Comparison of ENCODE assay signal across 38 mouse cellular contexts in genomic region chr16:20359643-20360295, GRCm38 (mm10). TPM values are rescaled to one million over a fixed set of nuclear protein-coding genes. Genes with fewer than 3 reads are reported as not detected.
DNase-seq lines count a peak whose midpoint lies in the region; ATAC-seq and TF ChIP-seq lines count a peak whose summit lies in the region.
"Had no signal": no experiment of that assay in that cellular context is flagged by ENCODE, and none has a peak within 500 bp of the region (broad histone marks: within the 10 kb centered on the region; RNA-seq: fewer than 3 reads in every experiment).

No protein-coding gene starts in this region.

- 78% methylated on average over 9 of the region's 9 CpGs for WGBS in liver, postnatal 0 days (ENCODE audit: insufficient replicate concordance)
- 54% methylated on average over 9 of the region's 9 CpGs for WGBS in bone marrow, adult 2 months

- TF ChIP-seq POLR2A in ES-Bruce4 (IDR thresholded peaks at IDR 0.05; ENCODE audit: insufficient read depth, low read length) = no peak
- TF ChIP-seq POLR2A in bone marrow, adult 2 months (IDR thresholded peaks at IDR 0.05; ENCODE audit: borderline replicate concordance, control insufficient read depth, low read depth, low read length) = no peak

- H3K36me3 ChIP-seq in liver, postnatal 0 days (replicated peaks; ENCODE audit: insufficient read depth, low read length) = peaks cover 24% of the 10 kb centered on the region
- H3K36me3 ChIP-seq in ES-Bruce4 (ENCODE audit: control insufficient read depth, insufficient read depth, low read length, poor library complexity, severe bottlenecking) = peaks cover 13% of the 10 kb centered on the region

- H3K4me1 ChIP-seq in liver, postnatal 0 days (ENCODE audit: insufficient read depth) = no peaks in the 10 kb centered on the region
- peaks cover 4% of the 10 kb centered on the region for H3K4me1 ChIP-seq in ES-Bruce4 (ENCODE audit: control insufficient read depth, insufficient read depth, low read length)
- peaks cover 7% of the 10 kb centered on the region; the same call in 1 of the 2 replicates for H3K4me1 ChIP-seq in bone marrow, adult 2 months (ENCODE audit: control insufficient read depth, insufficient read depth, low read length)
- H3K4me1 ChIP-seq: embryonic facial prominence, embryonic 10.5 days; embryonic facial prominence, embryonic 15.5 days; forebrain, embryonic 12.5 days; hindbrain, embryonic 13.5 days; midbrain, embryonic 13.5 days had no signal

- H3K27me3 ChIP-seq in liver, postnatal 0 days (ENCODE audit: insufficient read depth, low read length) = no peaks in the 10 kb centered on the region
- H3K27me3 ChIP-seq in ES-Bruce4 (ENCODE audit: control insufficient read depth, insufficient read depth, low read length, poor library complexity, severe bottlenecking) = no peaks in the 10 kb centered on the region
- H3K27me3 ChIP-seq: embryonic facial prominence, embryonic 15.5 days; forebrain, embryonic 12.5 days; hindbrain, embryonic 13.5 days; midbrain, embryonic 13.5 days; Patski had no signal

- no peak for TF ChIP-seq CTCF in liver, postnatal 0 days (IDR thresholded peaks at IDR 0.05; ENCODE audit: low read depth)
- no peak for TF ChIP-seq CTCF in ES-Bruce4 (IDR thresholded peaks at IDR 0.05; ENCODE audit: low read depth, low read length)
- TF ChIP-seq CTCF in bone marrow, adult 2 months (IDR thresholded peaks at IDR 0.05; ENCODE audit: control insufficient read depth, insufficient read depth, low read length) = no peak

- no peak overlapping the region for H3K4me2 ChIP-seq in liver, postnatal 0 days (ENCODE audit: low read depth, low read length)
- H3K4me2 ChIP-seq: embryonic facial prominence, embryonic 15.5 days; forebrain, embryonic 12.5 days; heart, embryonic 11.5 days; hindbrain, embryonic 13.5 days; midbrain, embryonic 13.5 days had no signal

- DNase-seq in liver, postnatal 0 days = no peak
- no peak for DNase-seq in liver
- DNase-seq in left cerebral cortex, postnatal 36 days (ENCODE audit: low spot score in 2 of 2) = no peak
- no peak for DNase-seq in urinary bladder, postnatal 14 days (ENCODE audit: low spot score)
- DNase-seq in spleen, postnatal 14 days (ENCODE audit: low spot score in 2 of 2) = no peak
- DNase-seq: adrenal gland, postnatal 36 days; cerebellum, adult 2 months; cerebellum, postnatal 25 days; forebrain, postnatal 0 days; gastrocnemius, postnatal 10 days; heart, adult 18-20 months; heart, postnatal 4 days; kidney, adult 9 months; kidney, postnatal 10 days; layer of hippocampus, adult 9-11 months; right cerebral cortex, postnatal 14 days; thymus, postnatal 14 days had no signal

- no peak for TF ChIP-seq EP300 in liver, postnatal 0 days (IDR thresholded peaks at IDR 0.05; ENCODE audit: low read depth)
- no peak for TF ChIP-seq EP300 in ES-Bruce4 (IDR thresholded peaks at IDR 0.05; ENCODE audit: insufficient read depth, low read depth, low read length)

- H3K9ac ChIP-seq in liver, postnatal 0 days (replicated peaks) = no peak overlapping the region
- 0 out of 2 replicates have a peak overlapping the region, but pooled peaks have one; percentile 47 for H3K9ac ChIP-seq in ES-Bruce4 (ENCODE audit: low read depth, poor library complexity, severe bottlenecking)
- H3K9ac ChIP-seq: embryonic facial prominence, embryonic 15.5 days; forebrain, embryonic 12.5 days; forebrain, postnatal 0 days; hindbrain, embryonic 13.5 days; midbrain, embryonic 13.5 days had no signal

- intact Hi-C loops in left cerebral cortex, postnatal 36 days (cut with DNase I) = no loop called here

- peak; percentile 47 for ATAC-seq in liver, postnatal 0 days
- ATAC-seq: CD4-positive, CD25-positive, alpha-beta regulatory T cell, adult 4 months; forebrain, postnatal 0 days; intestine, postnatal 0 days; lung, postnatal 0 days; midbrain, embryonic 13.5 days; Patski had no signal

- H3K4me3 ChIP-seq in liver, postnatal 0 days (ENCODE audit: low read depth, low read length) = no peak overlapping the region
- H3K4me3 ChIP-seq in ES-Bruce4 (ENCODE audit: low read depth, low read length) = no peak overlapping the region
- no peak overlapping the region for H3K4me3 ChIP-seq in bone marrow, adult 2 months (replicated peaks; ENCODE audit: control insufficient read depth, low read depth, low read length)
- H3K4me3 ChIP-seq: embryonic facial prominence, embryonic 10.5 days; embryonic facial prominence, embryonic 15.5 days; forebrain, embryonic 12.5 days; hindbrain, embryonic 13.5 days; midbrain, embryonic 13.5 days had no signal

- H3K27ac ChIP-seq in liver, postnatal 0 days (ENCODE audit: low read depth) = peak overlapping the region; percentile 22; the same call in 1 of the 2 replicates
- H3K27ac ChIP-seq in ES-Bruce4 (ENCODE audit: insufficient read depth, low read length) = peak overlapping the region; percentile 78
- H3K27ac ChIP-seq in bone marrow, adult 2 months (ENCODE audit: control insufficient read depth, insufficient read depth, low read depth, low read length, poor library complexity) = peak overlapping the region; percentile 71; the same call in 1 of the 2 replicates
- H3K27ac ChIP-seq: embryonic facial prominence, embryonic 10.5 days; embryonic facial prominence, embryonic 15.5 days; forebrain, embryonic 12.5 days; hindbrain, embryonic 13.5 days; midbrain, embryonic 13.5 days had no signal

- no peaks in the 10 kb centered on the region for H3K9me3 ChIP-seq in liver, postnatal 0 days (ENCODE audit: low read length)
- H3K9me3 ChIP-seq in ES-Bruce4 (replicated peaks; ENCODE audit: control insufficient read depth, insufficient read depth, low read length, poor library complexity, severe bottlenecking) = no peaks in the 10 kb centered on the region
- H3K9me3 ChIP-seq: embryonic facial prominence, embryonic 10.5 days; embryonic facial prominence, embryonic 15.5 days; forebrain, embryonic 12.5 days; hindbrain, embryonic 13.5 days; midbrain, embryonic 13.5 days had no signal

RNA-seq across cellular contexts. Expression of gene Cyp2ab1, which starts 34.6 kb away (rescaled TPM):
- polyA plus RNA-seq in liver, postnatal 0 days (2015; fragmentation: Nextera tagmentation; extraction: Ambion mirVana) = not detected in 2 replicates
- not detected in 2 replicates for polyA plus RNA-seq in ES-Bruce4 (2011; ENCODE audit: insufficient read depth, insufficient read length, low read depth, missing spikeins)
- polyA plus RNA-seq in bone marrow, adult 2 months (2011; ENCODE audit: insufficient read depth, insufficient read length, low replicate concordance, missing spikeins) = 1.5 TPM in 1 of 2 replicates, not detected in the other
- not detected for total RNA-seq in left cerebral cortex, postnatal 36 days (2021)
- total RNA-seq: forebrain, postnatal 0 days; gastrocnemius, postnatal 10 days; left cerebral cortex, postnatal 10 days; liver, adult 2 months; megakaryocyte-erythroid progenitor cell, adult 5-6 weeks; MEL had no signal
- polyA plus RNA-seq: CD4-positive, CD25-positive, alpha-beta regulatory T cell, adult 4 months; cerebellum, adult 2 months; embryonic facial prominence, embryonic 10.5 days; forebrain, embryonic 12.5 days; forebrain, postnatal 0 days; heart, embryonic 11.5 days; heart, embryonic 16.5 days; hindbrain, embryonic 13.5 days; intestine, postnatal 0 days; limb, embryonic 11.5 days; midbrain, embryonic 13.5 days; neural tube, embryonic 14.5 days; small intestine, adult 2 months; stomach, embryonic 16.5 days had no signal

RNA-seq across cellular contexts. Expression of gene Parl, which starts 57.6 kb away (rescaled TPM):
- polyA plus RNA-seq in liver, postnatal 0 days (2015; fragmentation: Nextera tagmentation; extraction: Ambion mirVana) = 51.7 and 54.9 TPM in 2 replicates
- polyA plus RNA-seq in ES-Bruce4 (2011; ENCODE audit: insufficient read depth, insufficient read length, low read depth, missing spikeins) = 87.9 and 94.9 TPM in 2 replicates
- 57.4 and 96.3 TPM in 2 replicates for polyA plus RNA-seq in bone marrow, adult 2 months (2011; ENCODE audit: insufficient read depth, insufficient read length, low replicate concordance, missing spikeins)
- total RNA-seq in left cerebral cortex, postnatal 36 days (2021) = 10 to 100 TPM; 43.9 to 54.0 TPM

Comparison
In these comparisons a context has a peak if more than half of its experiments do, and no peak if none do; other contexts are left out.
1. H3K27ac ChIP-seq: peak in every context shown above with its lines; median percentile 78 in ES-Bruce4; 71 in bone marrow, adult 2 months; 22 in liver, postnatal 0 days.